Mouse (Mus musculus) kidney, adult 2 months (tissue): ENCODE results near the gene Nat8f6. TPM values are rescaled to one million over a fixed set of nuclear protein-coding genes. Genes with fewer than 3 reads are reported as not detected.
"Not testable (repeated sequence)": the region's sequence is repeated elsewhere in the genome, so short reads cannot be mapped to it uniquely, and the experiment has no call there.

Experiments
- DNase-seq: peaks from one replicate; pipeline ENCODE4 v3.0.0; 2021
- H3K27ac ChIP-seq: fragments of 200-500 bp; 2 replicates; pipeline ENCODE4 v1.5.1; 2012; ENCODE audit warnings: low read depth, low read length, control low read depth, inconsistent platforms; ENCODE audit not compliant: insufficient read depth
- H3K27me3 ChIP-seq: fragments of 200-500 bp; replicated peaks from 2 replicates; pipeline ENCODE4 v1.6.1; 2012; ENCODE audit warnings: mild to moderate bottlenecking, moderate library complexity, low read length, inconsistent platforms; ENCODE audit not compliant: control insufficient read depth, insufficient read depth
- H3K36me3 ChIP-seq: fragments of 200-500 bp; 2 replicates; pipeline ENCODE4 v1.6.1; 2012; ENCODE audit warnings: mild to moderate bottlenecking, moderate library complexity, low read length, inconsistent platforms; ENCODE audit not compliant: control insufficient read depth, insufficient read depth
- H3K4me1 ChIP-seq: fragments of 200-500 bp; 2 replicates; pipeline ENCODE4 v1.6.1; 2011; ENCODE audit warnings: low read length; ENCODE audit not compliant: control insufficient read depth, insufficient read depth
- H3K4me3 ChIP-seq: fragments of 200-500 bp; 2 replicates; pipeline ENCODE4 v1.5.1; 2011; ENCODE audit warnings: mild to moderate bottlenecking, low read depth, low read length, control low read depth; ENCODE audit not compliant: insufficient read depth
- CTCF ChIP-seq: fragments of 200-500 bp; conservative IDR thresholded peaks from 2 replicates; pipeline ENCODE4 v1.5.1; 2011; ENCODE audit warnings: low read depth, mild to moderate bottlenecking, control low read depth, low read length, moderate library complexity, mixed read lengths; ENCODE audit not compliant: insufficient read depth, insufficient read length
- POLR2A ChIP-seq: fragments of 200-500 bp; IDR thresholded peaks from one replicate; pipeline ENCODE4 v1.6.1; 2011; ENCODE audit warnings: low read depth, low read length, control low read depth
- WGBS: fragments of 180-500 bp; shearing (Covaris S2); methylation state at CpG from one replicate; pipeline ENCODE4 v1.1.7; 2018; 5-methylcytosine and 5-hydroxymethylcytosine counted together
- polyA plus RNA-seq: library from polyadenylated mRNA; depleted of rRNA; stranded (reverse); fragments of >200 nt; gene quantifications from 2 replicates; pipeline ENCODE4 v1.2.3, GENCODE M21; 2012

Gene Nat8f6
- polyA plus RNA-seq, 1 experiment = 214 TPM

- Histone ChIP-seq H3K36me3 (no peaks in the 10 kb centered on the region), H3K27me3 (no peaks in the 10 kb centered on the region), H3K4me3 (no peak overlapping the region), H3K27ac (no peak overlapping the region), H3K4me1 (peaks cover 4% of the 10 kb centered on the region; the same call in 1 of the 2 replicates)
- no peak for TF ChIP-seq CTCF
- no peak for TF ChIP-seq POLR2A
- 52% methylated on average over 1 of the region's 1 CpGs for WGBS
- DNase-seq = no peak
Observed at GRCm38 (mm10) chr6:85846921-85847320, 26.2 kb upstream of the Nat8f6 start.

GRCm38 (mm10) chr6:85843677-85844458 is 23.1 kb upstream of the Nat8f6 start:
- WGBS = 87% methylated on average over 25 of the region's 25 CpGs
- not testable (repeated sequence) for H3K27me3 ChIP-seq, H3K4me3 ChIP-seq, DNase-seq, H3K36me3 ChIP-seq, H3K27ac ChIP-seq, H3K4me1 ChIP-seq

GRCm38 (mm10) chr6:85839982-85840381 is 19.2 kb upstream of the Nat8f6 start:
- 64% methylated on average over 4 of the region's 4 CpGs for WGBS
- no peak for DNase-seq
- no peak for TF ChIP-seq CTCF
- no peak for TF ChIP-seq POLR2A

GRCm38 (mm10) chr6:85838674-85839073 is 17.9 kb upstream of the Nat8f6 start:
- TF ChIP-seq POLR2A = no peak
- TF ChIP-seq CTCF = no peak
- no peaks in the 10 kb centered on the region for H3K36me3 ChIP-seq
- no peak for DNase-seq
- no peak overlapping the region for H3K4me3 ChIP-seq
- no peaks in the 10 kb centered on the region for H3K27me3 ChIP-seq
- peaks cover 8% of the 10 kb centered on the region for H3K4me1 ChIP-seq
- 84% methylated on average over 8 of the region's 8 CpGs for WGBS
- H3K27ac ChIP-seq = no peak overlapping the region

More at GRCm38 (mm10) chr6:85839982-85840381, 19.2 kb upstream of the Nat8f6 start:
- H3K4me1 ChIP-seq = no peaks in the 10 kb centered on the region
- no peak overlapping the region for H3K4me3 ChIP-seq
- H3K36me3 ChIP-seq = no peaks in the 10 kb centered on the region
- no peak overlapping the region for H3K27ac ChIP-seq
- H3K27me3 ChIP-seq = no peaks in the 10 kb centered on the region

GRCm38 (mm10) chr6:85837307-85837706 is 16.6 kb upstream of the Nat8f6 start:
- TF ChIP-seq CTCF = peak; percentile 38
- not testable (repeated sequence) for H3K27ac ChIP-seq, DNase-seq, H3K27me3 ChIP-seq, H3K36me3 ChIP-seq, H3K4me3 ChIP-seq
- H3K4me1 ChIP-seq = peaks cover 11% of the 10 kb centered on the region
- 22% methylated on average over 7 of the region's 12 CpGs for WGBS

- H3K27ac ChIP-seq, H3K36me3 ChIP-seq, H3K27me3 ChIP-seq, H3K4me3 ChIP-seq: not testable (repeated sequence)
- DNase-seq = peak; percentile 77
- 19% methylated on average over 9 of the region's 9 CpGs for WGBS
- peak; percentile 30 for TF ChIP-seq CTCF
- H3K4me1 ChIP-seq = peaks cover 12% of the 10 kb centered on the region
Observed at GRCm38 (mm10) chr6:85836827-85837226, 16.1 kb upstream of the Nat8f6 start.

- H3K27ac ChIP-seq, H3K4me3 ChIP-seq: not testable (repeated sequence)
- 44% methylated on average over 5 of the region's 5 CpGs for WGBS
Observed at GRCm38 (mm10) chr6:85836098-85836497, 15.3 kb upstream of the Nat8f6 start.

GRCm38 (mm10) chr6:85835104-85835503 is 14.3 kb upstream of the Nat8f6 start:
- 50% methylated on average over 1 of the region's 2 CpGs for WGBS

More at GRCm38 (mm10) chr6:85836098-85836497, 15.3 kb upstream of the Nat8f6 start:
- H3K27me3 ChIP-seq, H3K36me3 ChIP-seq: not testable (repeated sequence)
- H3K4me1 ChIP-seq = peaks cover 12% of the 10 kb centered on the region
- peak; percentile 63 for DNase-seq

GRCm38 (mm10) chr6:85834504-85835100 is 13.8 kb upstream of the Nat8f6 start:
- Histone ChIP-seq H3K27ac (peak overlapping the region; percentile 85), H3K4me1 (peaks cover 20% of the 10 kb centered on the region)
- H3K27me3 ChIP-seq, H3K36me3 ChIP-seq, H3K4me3 ChIP-seq: not testable (repeated sequence)
- DNase-seq = peak; percentile 70

More at GRCm38 (mm10) chr6:85835104-85835503, 14.3 kb upstream of the Nat8f6 start:
- not testable (repeated sequence) for H3K36me3 ChIP-seq, H3K27ac ChIP-seq, H3K4me3 ChIP-seq, H3K27me3 ChIP-seq
- H3K4me1 ChIP-seq = peaks cover 15% of the 10 kb centered on the region
- DNase-seq = peak; percentile 86
